Mouse (Mus musculus) kidney, embryonic 15.5 days (tissue): ENCODE data around the gene Col4a4. TPM values are rescaled to one million over a fixed set of nuclear protein-coding genes. Genes with fewer than 3 reads are reported as not detected.

Source experiments
- ATAC-seq: fragments of 200-750 bp; cut with Nextera tagmentation; replicated peaks from 2 replicates; pipeline ENCODE4 v1.8.0; 2017; ENCODE audit warnings: moderate TSS enrichment; ENCODE audit not compliant: low FRiP score
- H3K27ac ChIP-seq: fragments of 300-500 bp; sonication (generic); 2 replicates; pipeline ENCODE4 v1.5.1; 2015; ENCODE audit warnings: mild to moderate bottlenecking, inconsistent platforms
- H3K27me3 ChIP-seq: fragments of 300-500 bp; sonication (generic); 2 replicates; pipeline ENCODE4 v1.6.1; 2015; ENCODE audit warnings: inconsistent platforms
- H3K36me3 ChIP-seq: fragments of 300-500 bp; sonication (generic); 2 replicates; pipeline ENCODE4 v1.6.1; 2015; ENCODE audit warnings: inconsistent platforms
- H3K4me1 ChIP-seq: fragments of 300-500 bp; sonication (generic); 2 replicates; pipeline ENCODE4 v1.6.1; 2015; ENCODE audit warnings: inconsistent platforms
- H3K4me2 ChIP-seq: fragments of 300-500 bp; sonication (generic); 2 replicates; pipeline ENCODE4 v1.6.1; 2015; ENCODE audit warnings: moderate library complexity, mild to moderate bottlenecking, inconsistent platforms
- H3K4me3 ChIP-seq: fragments of 300-500 bp; sonication (generic); replicated peaks from 2 replicates; pipeline ENCODE4 v1.5.1; 2015; ENCODE audit warnings: mild to moderate bottlenecking, inconsistent platforms
- H3K9ac ChIP-seq: fragments of 300-500 bp; sonication (generic); 2 replicates; pipeline ENCODE4 v1.6.1; 2015; ENCODE audit warnings: mild to moderate bottlenecking, inconsistent platforms
- H3K9me3 ChIP-seq: fragments of 300-500 bp; sonication (generic); replicated peaks from 2 replicates; pipeline ENCODE4 v1.6.1; 2016; ENCODE audit warnings: inconsistent platforms
- WGBS: fragments of 180-500 bp; shearing (Covaris S2); methylation state at CpG from one replicate; pipeline ENCODE4 v1.1.7; 2015; ENCODE audit warnings: mixed read lengths; 5-methylcytosine and 5-hydroxymethylcytosine counted together
- polyA plus RNA-seq: library from polyadenylated mRNA; unstranded; fragments of >200 nt; fragmentation: Nextera tagmentation; extraction: Ambion mirVana; gene quantifications from 2 replicates; pipeline ENCODE4 v1.2.1, GENCODE M21; 2015

The Col4a4 gene
- polyA plus RNA-seq, 1 experiment from 2014 or later = 3.4 TPM

- no peaks in the 10 kb centered on the region for H3K27me3 ChIP-seq
- H3K27ac ChIP-seq = no peak overlapping the region
- peaks cover 10% of the 10 kb centered on the region for H3K4me1 ChIP-seq
- no peaks in the 10 kb centered on the region for H3K36me3 ChIP-seq
- no peak overlapping the region for H3K4me3 ChIP-seq
- 94% methylated on average over 10 of the region's 10 CpGs for WGBS
- H3K9me3 ChIP-seq = no peaks in the 10 kb centered on the region
- H3K4me2 ChIP-seq = no peak overlapping the region
- H3K9ac ChIP-seq = no peak overlapping the region
- no peak for ATAC-seq
These were observed 116.0 kb downstream of the Col4a4 start for GRCm38 (mm10) chr1:82470516-82471225.

DNA sequence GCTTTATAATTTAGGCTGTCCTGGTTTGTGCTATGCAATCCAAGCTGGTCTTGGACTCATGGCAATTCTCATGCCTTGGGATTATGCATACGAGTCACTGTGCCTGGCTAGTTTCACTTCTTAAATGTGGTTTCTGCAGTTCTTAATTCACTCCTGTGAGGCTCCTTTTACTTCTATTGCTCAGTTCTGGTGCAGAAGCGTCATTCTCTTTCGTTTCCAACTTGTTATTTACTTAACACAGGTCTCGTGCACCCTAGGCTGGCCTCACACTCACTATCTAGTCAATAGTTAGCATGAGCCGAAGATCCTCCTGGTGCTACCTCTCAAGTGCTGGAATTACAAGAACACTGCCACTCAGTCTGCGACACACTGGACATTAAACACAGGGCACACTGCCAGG lies 117.8 kb downstream of the Col4a4 start:
- H3K27me3 ChIP-seq = no peaks in the 10 kb centered on the region
- no peak for ATAC-seq
- H3K27ac ChIP-seq = no peak overlapping the region
- H3K9ac ChIP-seq = no peak overlapping the region
- 72% methylated on average over 6 of the region's 6 CpGs for WGBS
- no peak overlapping the region for H3K4me3 ChIP-seq
- H3K4me2 ChIP-seq = no peak overlapping the region
- no peaks in the 10 kb centered on the region for H3K9me3 ChIP-seq
- no peaks in the 10 kb centered on the region for H3K36me3 ChIP-seq
- H3K4me1 ChIP-seq = no peaks in the 10 kb centered on the region

DNA sequence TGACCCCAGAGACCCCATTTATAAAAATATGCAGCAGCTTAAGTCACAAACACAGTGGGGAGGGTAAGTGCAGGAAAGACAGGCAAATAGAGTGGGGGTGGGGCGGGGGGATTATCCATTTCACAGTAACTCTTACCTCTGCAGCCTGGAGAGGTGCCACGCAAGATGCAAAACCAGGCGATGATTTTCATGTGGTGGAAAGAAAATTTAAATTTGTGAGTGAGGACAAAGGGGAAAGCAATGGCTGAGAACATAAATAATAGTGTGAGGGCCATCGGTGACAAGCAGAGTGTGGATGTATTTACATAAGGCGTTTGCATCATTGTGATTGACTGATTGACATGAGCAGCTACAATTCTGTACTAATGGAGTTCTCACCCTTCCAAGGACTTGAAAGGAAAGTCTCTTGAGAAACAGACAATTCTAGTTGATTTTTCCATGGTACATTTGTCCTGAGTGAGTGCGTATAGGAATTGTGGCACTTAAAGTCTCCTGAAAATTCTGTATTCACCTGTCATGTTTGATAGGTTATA lies 121.3 kb downstream of the Col4a4 start:
- no peaks in the 10 kb centered on the region for H3K4me1 ChIP-seq
- H3K9me3 ChIP-seq = no peaks in the 10 kb centered on the region
- 66% methylated on average over 6 of the region's 6 CpGs for WGBS

GRCm38 (mm10) chr1:82461041-82461440 lies 125.6 kb downstream of the Col4a4 start:
- 92% methylated on average over 4 of the region's 4 CpGs for WGBS
- Histone ChIP-seq H3K27me3 (no peaks in the 10 kb centered on the region), H3K4me1 (no peaks in the 10 kb centered on the region), H3K27ac (no peak overlapping the region), H3K9me3 (no peaks in the 10 kb centered on the region), H3K36me3 (no peaks in the 10 kb centered on the region), H3K9ac (no peak overlapping the region), H3K4me2 (no peak overlapping the region), H3K4me3 (no peak overlapping the region)
- ATAC-seq = no peak

More for the DNA sequence above, 121.3 kb downstream of the Col4a4 start:
- Histone ChIP-seq H3K27me3 (no peaks in the 10 kb centered on the region), H3K9ac (no peak overlapping the region), H3K4me3 (no peak overlapping the region), H3K4me2 (no peak overlapping the region), H3K36me3 (no peaks in the 10 kb centered on the region), H3K27ac (no peak overlapping the region)
- ATAC-seq = no peak

GRCm38 (mm10) chr1:82459926-82460325 lies 126.7 kb downstream of the Col4a4 start:
- WGBS = 93% methylated on average over 2 of the region's 2 CpGs
- no peaks in the 10 kb centered on the region for H3K27me3 ChIP-seq
- H3K27ac ChIP-seq = no peak overlapping the region
- H3K9me3 ChIP-seq = no peaks in the 10 kb centered on the region
- no peak overlapping the region for H3K9ac ChIP-seq
- H3K36me3 ChIP-seq = no peaks in the 10 kb centered on the region
- no peak overlapping the region for H3K4me3 ChIP-seq
- H3K4me1 ChIP-seq = no peaks in the 10 kb centered on the region
- H3K4me2 ChIP-seq = no peak overlapping the region
- ATAC-seq = no peak

- Histone ChIP-seq H3K4me2 (no peak overlapping the region), H3K36me3 (no peaks in the 10 kb centered on the region), H3K9ac (no peak overlapping the region), H3K27me3 (no peaks in the 10 kb centered on the region), H3K27ac (no peak overlapping the region), H3K4me1 (no peaks in the 10 kb centered on the region), H3K4me3 (no peak overlapping the region), H3K9me3 (no peaks in the 10 kb centered on the region)
- 71% methylated on average over 4 of the region's 4 CpGs for WGBS
- ATAC-seq = no peak
These were observed 127.3 kb downstream of the Col4a4 start for GRCm38 (mm10) chr1:82459350-82459749.

GRCm38 (mm10) chr1:82454031-82454430 lies 132.6 kb downstream of the Col4a4 start:
- no peak overlapping the region for H3K9ac ChIP-seq
- no peaks in the 10 kb centered on the region for H3K36me3 ChIP-seq
- no peak overlapping the region for H3K4me3 ChIP-seq
- no peaks in the 10 kb centered on the region for H3K9me3 ChIP-seq
- H3K4me1 ChIP-seq = no peaks in the 10 kb centered on the region
- no peak overlapping the region for H3K4me2 ChIP-seq
- H3K27ac ChIP-seq = no peak overlapping the region
- no peaks in the 10 kb centered on the region for H3K27me3 ChIP-seq
- no peak for ATAC-seq
- 91% methylated on average over 3 of the region's 3 CpGs for WGBS

GRCm38 (mm10) chr1:82451927-82452651 lies 134.6 kb downstream of the Col4a4 start:
- no peak for ATAC-seq
- H3K36me3 ChIP-seq = no peaks in the 10 kb centered on the region
- no peak overlapping the region for H3K4me2 ChIP-seq
- H3K27ac ChIP-seq = no peak overlapping the region
- no peak overlapping the region for H3K4me3 ChIP-seq
- no peaks in the 10 kb centered on the region for H3K9me3 ChIP-seq
- H3K9ac ChIP-seq = no peak overlapping the region
- H3K27me3 ChIP-seq = no peaks in the 10 kb centered on the region
- WGBS = 42% methylated on average over 6 of the region's 6 CpGs
- no peaks in the 10 kb centered on the region for H3K4me1 ChIP-seq

DNA sequence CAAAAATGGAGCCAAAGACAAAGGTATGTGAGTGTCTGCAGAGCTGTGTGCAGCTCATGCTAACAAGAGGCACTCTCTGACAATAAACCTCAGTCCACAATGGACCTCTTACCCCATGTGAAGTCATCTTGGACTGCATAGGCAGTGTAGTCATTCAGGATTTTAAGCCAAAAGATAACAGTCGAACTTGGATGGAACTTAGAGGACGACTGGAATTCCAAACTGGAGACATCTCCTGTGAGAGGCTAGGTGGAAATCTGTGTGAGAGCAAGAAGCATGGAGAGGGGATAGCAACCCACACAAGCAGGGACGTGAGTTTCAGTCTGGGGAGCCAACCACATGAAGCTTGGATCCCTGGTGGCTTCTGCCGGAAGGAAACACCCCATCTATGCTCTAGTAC lies 136.8 kb downstream of the Col4a4 start:
- ATAC-seq = no peak
- H3K36me3 ChIP-seq = no peaks in the 10 kb centered on the region
- H3K4me3 ChIP-seq = no peak overlapping the region
- no peak overlapping the region for H3K9ac ChIP-seq
- 0 out of 2 replicates have a peak, but pooled peaks cover 3% of the 10 kb centered on the region for H3K4me1 ChIP-seq
- no peaks in the 10 kb centered on the region for H3K9me3 ChIP-seq
- H3K4me2 ChIP-seq = no peak overlapping the region
- WGBS = 80% methylated on average over 4 of the region's 4 CpGs
- H3K27me3 ChIP-seq = no peaks in the 10 kb centered on the region
- H3K27ac ChIP-seq = no peak overlapping the region

DNA sequence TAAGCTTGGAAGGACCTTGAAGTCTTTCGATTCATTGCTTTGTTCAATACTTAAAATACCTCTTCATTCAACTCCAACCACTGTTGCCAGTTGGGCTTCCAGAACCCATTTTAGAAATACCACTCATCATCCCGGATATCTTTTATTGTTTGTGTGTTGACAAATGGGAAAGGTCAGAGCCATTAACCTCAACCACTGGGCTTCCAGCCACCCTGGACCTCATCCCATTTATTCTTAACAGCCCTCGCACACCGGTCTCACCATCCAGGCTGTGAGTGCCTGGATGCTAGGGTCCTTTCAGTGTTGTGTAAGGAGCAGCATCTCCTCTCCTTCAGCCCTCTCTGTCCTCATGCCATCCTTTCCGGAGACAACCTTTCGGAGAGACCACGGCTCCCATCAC lies 140.6 kb downstream of the Col4a4 start:
- Histone ChIP-seq H3K4me2 (no peak overlapping the region), H3K4me3 (no peak overlapping the region), H3K4me1 (0 out of 2 replicates have a peak, but pooled peaks cover 3% of the 10 kb centered on the region), H3K27ac (no peak overlapping the region), H3K9me3 (no peaks in the 10 kb centered on the region), H3K27me3 (no peaks in the 10 kb centered on the region), H3K9ac (no peak overlapping the region), H3K36me3 (no peaks in the 10 kb centered on the region)
- 68% methylated on average over 7 of the region's 7 CpGs for WGBS
- no peak for ATAC-seq

- Histone ChIP-seq H3K4me1 (0 out of 2 replicates have a peak, but pooled peaks cover 3% of the 10 kb centered on the region), H3K27ac (no peak overlapping the region), H3K27me3 (no peaks in the 10 kb centered on the region), H3K4me3 (no peak overlapping the region), H3K9ac (no peak overlapping the region), H3K36me3 (no peaks in the 10 kb centered on the region), H3K9me3 (no peaks in the 10 kb centered on the region), H3K4me2 (no peak overlapping the region)
- ATAC-seq = no peak
- 38% methylated on average over 4 of the region's 4 CpGs for WGBS
These were observed 143.1 kb downstream of the Col4a4 start for GRCm38 (mm10) chr1:82443517-82443916.

DNA sequence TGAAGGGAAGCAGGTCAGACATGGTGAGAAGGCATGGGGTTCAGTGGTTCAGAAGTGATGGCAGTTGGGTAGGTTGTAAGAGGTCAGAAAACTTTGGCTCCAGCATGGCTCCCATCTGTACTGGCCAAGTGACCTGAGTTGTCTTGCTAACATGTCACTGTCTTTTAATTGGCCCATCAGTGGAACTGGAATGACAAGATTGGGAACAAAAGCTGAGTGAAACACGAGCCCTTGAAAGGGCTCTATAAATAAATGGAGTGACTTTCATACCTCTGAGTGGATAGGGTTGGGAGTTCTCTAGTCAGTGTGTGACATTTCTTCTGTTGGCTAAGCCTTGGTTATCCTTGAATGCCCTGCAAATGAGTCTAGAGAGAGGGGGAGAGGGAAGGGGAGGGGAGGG lies 146.5 kb downstream of the Col4a4 start:
- no peaks in the 10 kb centered on the region for H3K36me3 ChIP-seq
- no peak overlapping the region for H3K4me2 ChIP-seq
- no peak overlapping the region for H3K27ac ChIP-seq
- no peak overlapping the region for H3K4me3 ChIP-seq
- no peak overlapping the region for H3K9ac ChIP-seq
- 33% methylated on average over 1 of the region's 1 CpGs for whole genome bisulfite sequencing
- no peak for ATAC-seq
- no peaks in the 10 kb centered on the region for H3K27me3 ChIP-seq
- no peaks in the 10 kb centered on the region for H3K4me1 ChIP-seq
- no peaks in the 10 kb centered on the region for H3K9me3 ChIP-seq
